Mouse (Mus musculus) kidney, embryonic 16.5 days (tissue): ENCODE results near the gene Ppp1r3g. TPM values are rescaled to one million over a fixed set of nuclear protein-coding genes. Genes with fewer than 3 reads are reported as not detected.

ENCODE experiments used
- ATAC-seq: fragments of 200-750 bp; cut with Nextera tagmentation; 2 replicates; pipeline ENCODE4 v1.8.0; 2017; ENCODE audit warnings: moderate TSS enrichment; ENCODE audit not compliant: low FRiP score, low TSS enrichment
- H3K27ac ChIP-seq: fragments of 300-500 bp; sonication (generic); 2 replicates; pipeline ENCODE4 v1.5.1; 2014; ENCODE audit warnings: low read length
- H3K27me3 ChIP-seq: fragments of 300-500 bp; sonication (generic); 2 replicates; pipeline ENCODE4 v1.6.1; 2014; ENCODE audit warnings: low read length, control low read depth, mixed read lengths; ENCODE audit not compliant: insufficient read depth
- H3K36me3 ChIP-seq: fragments of 300-500 bp; sonication (generic); 2 replicates; pipeline ENCODE4 v1.6.1; 2014; ENCODE audit warnings: low read length, control low read depth, mixed read lengths; ENCODE audit not compliant: insufficient read depth
- H3K4me1 ChIP-seq: fragments of 300-500 bp; sonication (generic); 2 replicates; pipeline ENCODE4 v1.6.1; 2014; ENCODE audit warnings: low read length, control low read depth, mixed read lengths; ENCODE audit not compliant: insufficient read depth
- H3K4me2 ChIP-seq: fragments of 300-500 bp; sonication (generic); replicated peaks from 2 replicates; pipeline ENCODE4 v1.6.1; 2014; ENCODE audit warnings: low read depth, low read length
- H3K4me3 ChIP-seq: fragments of 300-500 bp; sonication (generic); 2 replicates; pipeline ENCODE4 v1.5.1; 2014; ENCODE audit warnings: mild to moderate bottlenecking, low read length
- H3K9ac ChIP-seq: fragments of 300-500 bp; sonication (generic); replicated peaks from 2 replicates; pipeline ENCODE4 v1.6.1; 2014; ENCODE audit warnings: low read length
- H3K9me3 ChIP-seq: fragments of 300-500 bp; sonication (generic); 2 replicates; pipeline ENCODE4 v1.6.1; 2016; ENCODE audit warnings: low read length, control low read depth
- WGBS: fragments of 180-500 bp; shearing (Covaris S2); extraction: QIAGEN DNeasy Blood & Tissue Kit; methylation state at CpG from one replicate; pipeline ENCODE4 v1.1.7; 2014; 5-methylcytosine and 5-hydroxymethylcytosine counted together
- polyA plus RNA-seq: library from polyadenylated mRNA; unstranded; fragments of >200 nt; fragmentation: Nextera tagmentation; extraction: Ambion mirVana; gene quantifications from 2 replicates; pipeline ENCODE4 v1.2.1, GENCODE M21; 2015

Gene Ppp1r3g
- 0.90 and 1.2 TPM in 2 replicates for polyA plus RNA-seq

- Histone ChIP-seq H3K27ac (no peak within 1 kb of the TSS), H3K4me2 (no peak within 1 kb of the TSS), H3K27me3 (no peaks in the 10 kb centered on the region), H3K9ac (no peak within 1 kb of the TSS), H3K9me3 (peaks cover 9% of the 10 kb centered on the region), H3K36me3 (no peaks in the 10 kb centered on the region), H3K4me3 (no peak within 1 kb of the TSS), H3K4me1 (no peaks in the 10 kb centered on the region)
- WGBS, result 91% methylated on average over 1 of the region's 1 CpGs
- ATAC-seq, result no peak
Measured at GRCm38 (mm10) chr13:35958539-35958938, at the start of gene Ppp1r3g. TSS of gene Ppp1r3g (plus strand) at chr13:35958839.

GRCm38 (mm10) chr13:35911476-35911875, 47.2 kb upstream of the Ppp1r3g start:
- Histone ChIP-seq H3K4me1 (no peaks in the 10 kb centered on the region), H3K27me3 (no peaks in the 10 kb centered on the region), H3K9ac (no peak overlapping the region), H3K36me3 (no peaks in the 10 kb centered on the region), H3K9me3 (0 out of 2 replicates have a peak, but pooled peaks cover 4% of the 10 kb centered on the region), H3K4me3 (no peak overlapping the region), H3K4me2 (no peak overlapping the region), H3K27ac (no peak overlapping the region)
- 86% methylated on average over 1 of the region's 1 CpGs for WGBS
- ATAC-seq, result no peak

GRCm38 (mm10) chr13:35937991-35938390, 20.6 kb upstream of the Ppp1r3g start:
- no peak for ATAC-seq
- peaks cover 5% of the 10 kb centered on the region for H3K9me3 ChIP-seq
- H3K27me3 ChIP-seq, result no peaks in the 10 kb centered on the region
- H3K27ac ChIP-seq, result no peak overlapping the region
- H3K4me2 ChIP-seq, result no peak overlapping the region
- H3K4me1 ChIP-seq, result no peaks in the 10 kb centered on the region
- H3K4me3 ChIP-seq, result no peak overlapping the region
- no peak overlapping the region for H3K9ac ChIP-seq
- H3K36me3 ChIP-seq, result no peaks in the 10 kb centered on the region
- 83% methylated on average over 2 of the region's 2 CpGs for WGBS

GRCm38 (mm10) chr13:35939871-35940665, 18.6 kb upstream of the Ppp1r3g start:
- no peaks in the 10 kb centered on the region for H3K36me3 ChIP-seq
- no peak overlapping the region for H3K4me3 ChIP-seq
- no peaks in the 10 kb centered on the region for H3K27me3 ChIP-seq
- 61% methylated on average over 18 of the region's 18 CpGs for WGBS
- H3K9ac ChIP-seq, result no peak overlapping the region
- no peak overlapping the region for H3K27ac ChIP-seq
- H3K4me2 ChIP-seq, result no peak overlapping the region
- no peak for ATAC-seq
- no peaks in the 10 kb centered on the region for H3K4me1 ChIP-seq
- peaks cover 1% of the 10 kb centered on the region for H3K9me3 ChIP-seq

- no peak for ATAC-seq
- no peak overlapping the region for H3K4me2 ChIP-seq
- no peak overlapping the region for H3K27ac ChIP-seq
- no peaks in the 10 kb centered on the region for H3K27me3 ChIP-seq
- H3K36me3 ChIP-seq, result no peaks in the 10 kb centered on the region
- 77% methylated on average over 5 of the region's 5 CpGs for WGBS
- no peaks in the 10 kb centered on the region for H3K9me3 ChIP-seq
- no peak overlapping the region for H3K9ac ChIP-seq
- H3K4me1 ChIP-seq, result no peaks in the 10 kb centered on the region
- no peak overlapping the region for H3K4me3 ChIP-seq
Measured at GRCm38 (mm10) chr13:35940934-35941333, 17.7 kb upstream of the Ppp1r3g start.

GRCm38 (mm10) chr13:35946659-35947353, 11.8 kb upstream of the Ppp1r3g start:
- 75% methylated on average over 20 of the region's 20 CpGs for WGBS
- Histone ChIP-seq H3K9ac (no peak overlapping the region), H3K4me3 (no peak overlapping the region), H3K36me3 (no peaks in the 10 kb centered on the region), H3K4me2 (no peak overlapping the region), H3K27ac (no peak overlapping the region), H3K9me3 (no peaks in the 10 kb centered on the region), H3K27me3 (no peaks in the 10 kb centered on the region), H3K4me1 (peaks cover 10% of the 10 kb centered on the region; the same call in 1 of the 2 replicates)
- no peak for ATAC-seq

- Histone ChIP-seq H3K4me1 (peaks cover 10% of the 10 kb centered on the region; the same call in 1 of the 2 replicates), H3K9me3 (no peaks in the 10 kb centered on the region), H3K27ac (no peak overlapping the region), H3K9ac (no peak overlapping the region), H3K4me2 (no peak overlapping the region), H3K36me3 (no peaks in the 10 kb centered on the region), H3K4me3 (no peak overlapping the region), H3K27me3 (no peaks in the 10 kb centered on the region)
- no peak for ATAC-seq
- WGBS, result 21% methylated on average over 14 of the region's 14 CpGs
Measured at GRCm38 (mm10) chr13:35947354-35948000, 11.2 kb upstream of the Ppp1r3g start.

GRCm38 (mm10) chr13:35949814-35950455, 8.7 kb upstream of the Ppp1r3g start:
- ATAC-seq, result peak; percentile 27; the same call in 1 of the 2 replicates
- WGBS, result 60% methylated on average over 17 of the region's 17 CpGs

GRCm38 (mm10) chr13:35959391-35960067, 890 bp downstream of the Ppp1r3g start:
- no peaks in the 10 kb centered on the region for H3K36me3 ChIP-seq
- H3K27me3 ChIP-seq, result no peaks in the 10 kb centered on the region
- H3K9me3 ChIP-seq, result peaks cover 9% of the 10 kb centered on the region
- H3K9ac ChIP-seq, result no peak overlapping the region
- WGBS, result 71% methylated on average over 12 of the region's 12 CpGs
- no peak overlapping the region for H3K27ac ChIP-seq
- no peaks in the 10 kb centered on the region for H3K4me1 ChIP-seq
- ATAC-seq, result no peak
- H3K4me2 ChIP-seq, result no peak overlapping the region
- no peak overlapping the region for H3K4me3 ChIP-seq

More at GRCm38 (mm10) chr13:35949814-35950455, 8.7 kb upstream of the Ppp1r3g start:
- no peak overlapping the region for H3K4me3 ChIP-seq
- H3K27ac ChIP-seq, result no peak overlapping the region
- H3K27me3 ChIP-seq, result no peaks in the 10 kb centered on the region
- no peaks in the 10 kb centered on the region for H3K9me3 ChIP-seq
- H3K4me2 ChIP-seq, result no peak overlapping the region
- H3K36me3 ChIP-seq, result no peaks in the 10 kb centered on the region
- H3K9ac ChIP-seq, result no peak overlapping the region
- H3K4me1 ChIP-seq, result peaks cover 10% of the 10 kb centered on the region; the same call in 1 of the 2 replicates
